Mouse (Mus musculus): Measurements from ENCODE around the gene Snx5. TPM values are rescaled to one million over a fixed set of nuclear protein-coding genes. Genes with fewer than 3 reads are reported as not detected.

Snx5 gene
- total RNA-seq, 2 experiments from 2014 or later, result 52.0 to 60.6 TPM

DNA sequence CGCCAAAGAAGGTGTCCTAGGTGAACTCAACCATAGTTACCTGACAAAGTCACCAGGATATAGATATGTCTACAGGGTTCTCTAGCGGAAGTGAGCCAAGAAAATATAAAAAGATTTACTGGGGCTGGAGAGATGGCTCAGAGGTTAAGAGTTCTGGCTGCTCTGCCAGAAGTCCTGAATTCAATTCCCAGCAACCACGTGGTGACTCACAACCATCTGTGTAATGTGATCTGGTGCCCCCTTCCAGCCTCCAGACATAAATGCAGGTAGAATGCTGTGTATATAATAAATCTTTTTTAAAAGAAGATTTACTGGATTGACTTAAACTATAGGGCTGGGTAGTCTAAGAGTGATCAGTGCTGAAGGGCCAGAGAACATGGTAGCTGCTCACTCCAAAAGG lies 10.7 kb upstream of the Snx5 start:
- TF ChIP-seq CTCF (IDR thresholded peaks at IDR 0.05), result no peak
- H3K27ac ChIP-seq, result no peak overlapping the region
- no peak for DNase-seq
- intact Hi-C loops (cut with DNase I), result loop anchor here (5.0 kb wide), 1 partner anchor 86 kb away; the partner anchor contains the start of genes Kat14 and Pet117
- no peak overlapping the region for H3K4me3 ChIP-seq

DNA sequence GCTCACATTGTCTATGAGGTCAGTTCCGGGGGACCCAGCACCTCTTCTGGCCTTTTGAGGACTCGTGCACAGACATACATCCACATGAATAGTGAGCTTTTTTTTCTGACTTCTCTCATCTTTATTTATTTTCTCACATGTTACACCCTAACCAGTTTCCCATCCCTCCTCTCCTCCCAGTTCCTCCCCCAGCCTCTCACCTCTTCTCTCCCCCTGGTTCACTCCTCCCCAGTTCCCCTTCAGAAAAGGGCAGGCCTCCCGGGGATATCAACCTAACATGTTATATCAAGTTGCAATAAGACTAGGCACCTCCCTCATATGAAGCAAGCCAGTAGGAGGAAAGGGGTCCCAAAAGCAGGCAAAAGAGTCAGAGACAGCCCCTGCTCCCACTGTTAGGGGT lies 9.9 kb upstream of the Snx5 start:
- H3K4me3 ChIP-seq, result no peak overlapping the region
- intact Hi-C loops (cut with DNase I), result loop anchor here (5.0 kb wide), 1 partner anchor 87 kb away; the partner anchor contains the start of genes Kat14 and Pet117
- no peak overlapping the region for H3K27ac ChIP-seq
- no peak for DNase-seq
- no peak for TF ChIP-seq CTCF (IDR thresholded peaks at IDR 0.05)

DNA sequence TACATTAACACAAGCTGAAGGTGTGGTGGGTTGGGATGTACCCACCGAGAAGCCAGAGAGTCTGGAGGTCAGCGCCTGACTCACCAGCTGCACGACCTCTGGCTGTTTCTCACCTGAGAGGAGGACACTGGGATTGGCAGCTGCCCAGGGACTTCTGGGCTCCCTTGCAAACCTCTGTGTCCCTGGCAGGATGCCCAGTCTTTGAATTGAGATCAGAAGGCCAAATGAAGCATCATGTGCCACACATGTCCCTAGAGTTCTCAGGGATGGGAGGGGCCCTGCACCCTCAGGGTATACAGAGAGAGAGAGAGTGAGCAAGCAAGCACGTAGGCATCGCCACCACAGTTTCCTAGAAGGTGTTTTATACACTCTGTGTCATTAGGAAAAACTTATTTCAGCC lies 9.0 kb upstream of the Snx5 start:
- DNase-seq, result peak; percentile 45
- intact Hi-C loops (cut with DNase I), result loop anchor here (5.0 kb wide), 1 partner anchor 88 kb away; the partner anchor contains the start of genes Kat14 and Pet117
- no peak overlapping the region for H3K4me3 ChIP-seq
- no peak overlapping the region for H3K27ac ChIP-seq
- no peak for TF ChIP-seq CTCF (IDR thresholded peaks at IDR 0.05)

DNA sequence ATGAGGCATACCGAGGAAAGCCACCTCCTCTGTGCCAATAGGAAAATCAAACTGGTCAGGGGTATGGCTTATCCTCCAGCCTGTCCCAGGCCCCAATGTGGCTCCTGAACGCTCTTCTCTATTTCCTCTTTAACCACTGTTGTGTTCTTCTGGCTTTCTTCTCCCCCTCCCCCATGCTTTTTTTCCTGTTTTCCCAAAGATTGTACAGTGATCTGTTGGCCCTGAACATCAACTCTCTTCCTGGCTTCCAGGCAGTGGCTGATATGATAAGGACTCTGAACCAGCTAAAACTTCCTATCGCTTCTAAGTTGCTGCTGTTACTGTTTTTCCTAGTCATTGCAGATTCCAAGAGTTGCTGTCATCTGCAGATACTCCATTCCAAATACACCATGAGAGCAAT lies 6.2 kb upstream of the Snx5 start:
- H3K27ac ChIP-seq, result no peak overlapping the region
- intact Hi-C loops (cut with DNase I), result no loop called here
- H3K4me3 ChIP-seq, result no peak overlapping the region
- DNase-seq, result no peak
- TF ChIP-seq CTCF (IDR thresholded peaks at IDR 0.05), result no peak

DNA sequence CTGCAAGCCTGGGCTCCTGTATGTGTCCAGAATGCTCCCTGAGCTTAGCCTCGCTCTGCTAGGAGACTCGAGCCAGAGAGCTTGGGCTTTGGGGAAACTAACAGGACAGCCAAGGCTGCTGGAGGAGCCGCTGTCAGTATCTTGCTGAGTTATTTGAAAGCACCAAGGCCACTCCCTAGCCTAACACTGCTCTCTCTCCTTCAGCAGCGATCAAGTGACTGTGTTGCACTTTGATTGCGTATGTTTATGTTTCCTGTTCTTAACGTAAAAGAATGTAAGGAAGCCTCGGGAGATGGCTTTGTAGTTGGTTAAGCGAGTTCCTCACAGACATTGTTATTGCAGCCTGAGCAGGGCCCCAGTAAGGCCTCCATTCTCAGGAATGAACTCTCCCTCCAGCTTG lies 4.0 kb upstream of the Snx5 start:
- Histone ChIP-seq H3K27ac (no peak overlapping the region), H3K4me3 (no peak overlapping the region)
- intact Hi-C loops (cut with DNase I), result loop anchor here (5.0 kb wide), 1 partner anchor 272 kb away; no protein-coding TSS in a partner anchor
- TF ChIP-seq CTCF (IDR thresholded peaks at IDR 0.05), result no peak
- no peak for DNase-seq

DNA sequence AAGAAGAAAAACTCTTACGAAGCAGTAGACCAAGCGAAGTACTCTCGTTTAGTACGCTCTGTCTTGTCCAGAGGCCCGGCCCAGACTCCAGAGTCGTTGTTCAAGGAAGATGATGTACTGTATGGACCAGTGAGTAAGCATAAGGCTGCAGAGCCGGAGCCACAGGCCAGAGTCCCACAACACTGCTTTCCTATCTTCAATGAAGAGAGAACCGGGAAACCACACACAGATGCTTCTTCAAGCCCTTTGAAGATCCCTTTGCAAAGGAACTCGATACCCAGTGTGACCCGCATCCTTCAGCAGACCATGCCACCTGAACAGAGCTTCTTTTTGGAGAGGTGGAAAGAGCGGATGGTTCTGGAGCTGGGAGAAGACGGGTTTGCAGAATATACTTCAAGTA lies 1.4 kb upstream of the Snx5 start:
- Histone ChIP-seq H3K4me3 (no peak overlapping the region), H3K27ac (no peak overlapping the region)
- intact Hi-C loops (cut with DNase I), result loop anchor here (5.0 kb wide), 1 partner anchor 270 kb away; no protein-coding TSS in a partner anchor
- no peak for TF ChIP-seq CTCF (IDR thresholded peaks at IDR 0.05)
- no peak for DNase-seq

DNA sequence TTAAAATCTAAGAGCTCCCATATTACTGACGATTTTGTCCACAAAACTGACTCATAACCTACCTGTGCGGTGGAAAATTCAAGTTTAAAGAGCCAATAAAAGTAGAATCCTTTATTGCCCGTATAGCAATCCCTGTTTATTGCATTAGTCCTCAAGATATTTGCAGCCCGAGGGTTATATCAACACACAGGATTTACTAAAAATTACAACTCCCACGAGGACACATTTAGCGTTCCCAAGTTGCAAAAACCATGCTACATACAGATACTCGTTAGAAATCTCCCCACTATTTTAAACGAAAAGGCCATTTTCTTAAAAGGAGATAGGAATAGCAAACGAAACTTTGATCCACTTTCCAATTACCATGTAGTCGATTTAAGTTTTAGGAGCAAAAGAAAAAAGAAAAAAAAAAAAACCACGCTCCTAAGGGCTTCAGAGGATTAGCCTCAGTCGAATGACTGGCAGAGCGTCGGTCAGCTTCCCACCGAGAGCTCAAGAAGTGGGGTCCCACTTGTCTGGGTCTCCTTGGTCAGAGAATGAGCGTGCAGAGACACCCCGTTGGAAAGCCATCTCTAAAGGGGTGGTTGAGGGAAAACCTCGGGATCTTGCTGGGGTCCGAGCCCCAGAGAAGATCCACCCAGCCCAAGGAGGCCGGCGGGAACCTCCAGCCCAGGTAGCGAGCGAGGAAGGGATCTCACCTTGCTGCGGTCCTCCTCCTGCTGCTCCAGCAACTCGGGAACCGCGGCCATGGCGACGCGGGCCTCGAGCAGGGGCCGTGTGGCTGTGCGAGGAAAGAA lies 829 bp downstream of the Snx5 start:
- intact Hi-C loops (cut with DNase I), result loop anchor here (5.0 kb wide), 2 partner anchors 97 to 268 kb away; partner anchors contain the start of genes Kat14 and Pet117
- no peak for TF ChIP-seq CTCF (IDR thresholded peaks at IDR 0.05)
- H3K4me3 ChIP-seq, result peak overlapping the region; percentile 82
- peak overlapping the region; percentile 96 for H3K27ac ChIP-seq
- no peak for DNase-seq

DNA sequence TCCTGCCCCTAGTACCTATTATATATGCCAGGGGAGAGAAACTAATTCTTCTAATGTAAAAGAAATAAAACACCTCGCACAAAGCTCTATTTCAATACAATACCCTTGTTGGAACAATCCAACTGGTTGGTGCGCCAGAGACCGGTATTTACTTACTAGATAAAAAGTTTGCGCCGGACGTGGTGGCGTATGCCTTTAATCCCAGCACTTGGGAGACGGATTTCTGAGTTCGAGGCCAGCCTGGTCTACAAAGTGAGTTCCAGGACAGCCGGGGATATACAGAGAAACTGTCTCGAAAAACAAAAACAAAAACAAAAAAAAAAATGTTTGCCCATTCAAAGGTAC lies 1.4 kb downstream of the Snx5 start:
- TF ChIP-seq CTCF (IDR thresholded peaks at IDR 0.05), result no peak
- no peak for DNase-seq
- peak overlapping the region; percentile 82 for H3K4me3 ChIP-seq
- intact Hi-C loops (cut with DNase I), result loop anchor here (5.0 kb wide), 1 partner anchor 98 kb away; the partner anchor contains the start of genes Kat14 and Pet117
- peak overlapping the region; percentile 96 for H3K27ac ChIP-seq

DNA sequence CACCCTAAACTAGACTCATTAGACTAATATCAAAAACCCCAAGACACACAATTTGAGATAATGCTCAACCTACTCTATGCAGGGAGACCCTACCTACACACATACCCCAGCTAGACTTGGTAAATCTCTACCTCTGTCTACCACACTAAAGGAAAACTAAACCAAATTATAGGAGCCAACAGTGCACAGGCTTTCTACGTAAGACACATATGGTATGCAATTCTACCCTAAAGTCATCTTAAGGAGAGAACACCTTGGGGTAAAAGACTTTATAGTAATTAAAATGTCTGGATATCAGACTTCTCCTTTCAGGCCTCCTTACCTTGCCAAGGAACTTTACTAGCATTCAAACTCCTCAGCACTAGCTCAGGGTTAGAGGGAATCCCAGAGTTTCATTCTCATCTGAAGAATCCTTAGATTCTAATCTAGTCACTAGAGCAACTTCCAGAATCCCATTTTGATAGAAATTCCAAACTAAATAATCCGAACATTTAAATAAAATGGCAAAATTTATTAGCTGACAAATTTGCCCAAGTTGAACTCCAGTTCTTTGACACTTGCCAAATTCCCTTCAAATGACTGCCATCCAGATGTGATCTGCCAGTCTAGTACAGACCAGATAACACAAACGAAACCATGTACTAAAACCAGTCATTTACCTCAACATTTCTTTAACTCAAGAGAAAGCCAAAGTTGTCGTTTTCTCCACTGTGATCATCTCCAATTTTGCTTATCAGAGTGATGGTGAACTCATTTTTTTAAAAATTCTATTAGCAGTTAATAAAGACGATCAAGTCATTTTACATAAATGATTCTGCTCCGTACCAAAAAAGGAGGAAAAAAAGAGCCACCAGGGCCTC lies 2.0 kb downstream of the Snx5 start:
- no peak for TF ChIP-seq CTCF (IDR thresholded peaks at IDR 0.05)
- Histone ChIP-seq H3K27ac (peak overlapping the region; percentile 96), H3K4me3 (peak overlapping the region; percentile 82)
- no peak for DNase-seq
- intact Hi-C loops (cut with DNase I), result loop anchor here (5.0 kb wide), 1 partner anchor 99 kb away; the partner anchor contains the start of genes Kat14 and Pet117

DNA sequence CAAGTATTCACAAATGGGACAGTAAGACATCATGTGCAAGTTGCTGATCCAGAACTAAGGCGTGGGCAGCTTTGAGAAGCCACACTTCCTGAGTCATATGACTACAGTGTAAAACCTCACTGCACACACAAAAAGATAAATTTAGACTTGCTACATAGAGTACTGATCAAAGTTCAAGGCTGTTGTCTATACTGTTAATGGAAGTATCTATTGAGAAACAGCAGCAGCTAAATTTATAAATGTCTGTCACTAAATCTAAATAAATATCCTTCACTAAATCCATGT lies 3.0 kb downstream of the Snx5 start:
- no peak for TF ChIP-seq CTCF (IDR thresholded peaks at IDR 0.05)
- Histone ChIP-seq H3K4me3 (peak overlapping the region; percentile 82), H3K27ac (peak overlapping the region; percentile 96)
- DNase-seq, result no peak
- intact Hi-C loops (cut with DNase I), result loop anchor here (5.0 kb wide), 1 partner anchor 100 kb away; the partner anchor contains the start of genes Kat14 and Pet117

DNA sequence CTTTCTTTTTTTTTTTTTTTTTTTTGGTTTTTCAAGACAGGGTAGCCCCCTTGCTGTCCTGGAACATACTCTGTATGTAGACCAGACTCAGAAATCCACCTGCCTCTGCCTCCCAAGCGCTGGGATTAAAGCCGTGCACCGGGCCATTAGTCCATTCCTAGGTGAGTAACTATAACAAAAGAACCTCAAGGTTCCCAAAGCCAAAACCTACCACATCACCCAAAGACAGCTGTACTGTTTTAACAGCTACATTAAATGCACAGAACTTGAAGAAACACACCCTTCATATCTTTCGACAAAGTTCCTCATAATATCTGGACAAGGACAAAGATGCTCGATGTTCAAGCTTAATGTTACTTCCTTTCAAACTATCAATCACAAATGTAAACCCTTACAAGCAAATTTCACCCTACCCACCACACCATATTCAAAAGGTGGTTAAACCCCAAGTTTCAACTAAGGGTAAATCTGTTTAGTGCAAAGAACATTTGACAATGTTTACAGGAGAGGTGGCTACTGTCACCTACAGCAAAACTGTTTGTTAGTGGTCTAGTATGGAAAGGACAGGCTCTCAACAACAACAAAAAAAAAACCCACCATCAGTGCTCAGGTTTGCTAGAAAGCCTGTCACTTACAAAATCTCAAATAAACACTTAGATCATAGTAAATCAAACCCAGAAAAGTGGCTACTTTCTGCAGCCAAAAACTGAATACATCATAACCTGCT lies 3.5 kb downstream of the Snx5 start:
- no peak for DNase-seq
- Histone ChIP-seq H3K27ac (peak overlapping the region; percentile 96), H3K4me3 (peak overlapping the region; percentile 82)
- intact Hi-C loops (cut with DNase I), result loop anchor here (5.0 kb wide), 1 partner anchor 100 kb away; the partner anchor contains the start of genes Kat14 and Pet117
- no peak for TF ChIP-seq CTCF (IDR thresholded peaks at IDR 0.05)

Measured in gastrocnemius, adult 2 months (tissue).